Mouse (Mus musculus): ENCODE data around the gene Spry1.

GRCm38 (mm10) chr3:37675056-37675525, 35.3 kb downstream of the Spry1 start:
- TF ChIP-seq CTCF (IDR thresholded peaks at IDR 0.05) (no peak), POLR2A (IDR thresholded peaks at IDR 0.05; ENCODE audit: insufficient read depth, low read depth, low read length) (no peak), EP300 (IDR thresholded peaks at IDR 0.05; ENCODE audit: insufficient read depth, low read depth, low read length) (no peak)

Data from heart, adult 2 months (tissue).